Mouse (Mus musculus) thymus, adult 2 months (tissue): ENCODE data around the gene Cpne8. TPM values are rescaled to one million over a fixed set of nuclear protein-coding genes. Genes with fewer than 3 reads are reported as not detected.

Source experiments
- DNase-seq: peaks from one replicate; pipeline ENCODE4 v3.0.0; 2021
- H3K27ac ChIP-seq: fragments of 200-500 bp; 2 replicates; pipeline ENCODE4 v1.5.1; 2012; ENCODE audit warnings: low read length, control low read depth; ENCODE audit not compliant: control insufficient read depth, insufficient read depth
- H3K27me3 ChIP-seq: fragments of 200-500 bp; 2 replicates; pipeline ENCODE4 v1.6.1; 2012; ENCODE audit warnings: mild to moderate bottlenecking, low read length, moderate library complexity, mixed read lengths; ENCODE audit not compliant: control insufficient read depth, insufficient read depth
- H3K36me3 ChIP-seq: fragments of 200-500 bp; 2 replicates; pipeline ENCODE4 v1.6.1; 2012; ENCODE audit warnings: mild to moderate bottlenecking, low read length, moderate library complexity; ENCODE audit not compliant: control insufficient read depth, insufficient read depth
- H3K4me1 ChIP-seq: fragments of 200-500 bp; replicated peaks from 2 replicates; pipeline ENCODE4 v1.6.1; 2012; ENCODE audit warnings: low read length; ENCODE audit not compliant: control insufficient read depth, insufficient read depth
- H3K4me3 ChIP-seq: fragments of 200-500 bp; 2 replicates; pipeline ENCODE4 v1.5.1; 2012; ENCODE audit warnings: mild to moderate bottlenecking, low read length, control low read depth, moderate library complexity; ENCODE audit not compliant: control insufficient read depth, insufficient read depth
- CTCF ChIP-seq: fragments of 200-500 bp; IDR thresholded peaks from 2 replicates; pipeline ENCODE4 v1.5.1; 2012; ENCODE audit warnings: mild to moderate bottlenecking, control low read depth, low read length, moderate library complexity, borderline replicate concordance; ENCODE audit not compliant: control insufficient read depth, poor library complexity, insufficient read depth; ENCODE audit errors: extremely low read depth
- POLR2A ChIP-seq: fragments of 200-500 bp; IDR thresholded peaks from 2 replicates; pipeline ENCODE4 v1.6.1; 2012; ENCODE audit warnings: mild to moderate bottlenecking, low read length, control low read depth, moderate library complexity; ENCODE audit not compliant: control insufficient read depth, poor library complexity, insufficient read depth; ENCODE audit errors: extremely low read depth
- WGBS: fragments of 180-500 bp; shearing (Covaris S2); methylation state at CpG from one replicate; pipeline ENCODE4 v1.1.7; 2018; 5-methylcytosine and 5-hydroxymethylcytosine counted together
- polyA plus RNA-seq: library from polyadenylated mRNA; depleted of rRNA; stranded (reverse); fragments of >200 nt; gene quantifications from 2 replicates; pipeline ENCODE4 v1.2.3, GENCODE M21; 2012

Gene Cpne8
- polyA plus RNA-seq, 1 experiment, result 6.4 TPM

GRCm38 (mm10) chr15:90597715-90598497 lies 81.3 kb downstream of the Cpne8 start:
- DNase-seq, result no peak
- Histone ChIP-seq H3K27me3 (no peaks in the 10 kb centered on the region), H3K4me1 (no peaks in the 10 kb centered on the region), H3K4me3 (no peak overlapping the region), H3K27ac (no peak overlapping the region), H3K36me3 (no peaks in the 10 kb centered on the region)
- WGBS, result 82% methylated on average over 6 of the region's 6 CpGs
- no peak for TF ChIP-seq CTCF
- TF ChIP-seq POLR2A, result no peak

GRCm38 (mm10) chr15:90595592-90595991 lies 83.6 kb downstream of the Cpne8 start:
- H3K36me3 ChIP-seq, result no peaks in the 10 kb centered on the region
- DNase-seq, result no peak
- TF ChIP-seq POLR2A (no peak), CTCF (no peak)
- H3K27me3 ChIP-seq, result no peaks in the 10 kb centered on the region
- WGBS, result 88% methylated on average over 2 of the region's 2 CpGs
- no peak overlapping the region for H3K4me3 ChIP-seq
- no peaks in the 10 kb centered on the region for H3K4me1 ChIP-seq
- no peak overlapping the region for H3K27ac ChIP-seq

GRCm38 (mm10) chr15:90589587-90589986 lies 89.6 kb downstream of the Cpne8 start:
- no peaks in the 10 kb centered on the region for H3K36me3 ChIP-seq
- H3K4me1 ChIP-seq, result no peaks in the 10 kb centered on the region
- no peak for TF ChIP-seq CTCF
- TF ChIP-seq POLR2A, result no peak
- 72% methylated on average over 7 of the region's 7 CpGs for WGBS
- no peak for DNase-seq
- H3K27me3 ChIP-seq, result no peaks in the 10 kb centered on the region
- no peak overlapping the region for H3K4me3 ChIP-seq
- no peak overlapping the region for H3K27ac ChIP-seq

- no peaks in the 10 kb centered on the region for H3K4me1 ChIP-seq
- no peak for TF ChIP-seq CTCF
- no peak for TF ChIP-seq POLR2A
- H3K36me3 ChIP-seq, result no peaks in the 10 kb centered on the region
- 93% methylated on average over 3 of the region's 3 CpGs for WGBS
- H3K4me3 ChIP-seq, result no peak overlapping the region
- H3K27ac ChIP-seq, result no peak overlapping the region
- DNase-seq, result no peak
- H3K27me3 ChIP-seq, result no peaks in the 10 kb centered on the region
Measured at GRCm38 (mm10) chr15:90577402-90577801, 101.8 kb downstream of the Cpne8 start.

GRCm38 (mm10) chr15:90569246-90569645 lies 110.0 kb downstream of the Cpne8 start:
- no peak for DNase-seq
- H3K27ac ChIP-seq, result no peak overlapping the region
- H3K4me1 ChIP-seq, result no peaks in the 10 kb centered on the region
- WGBS, result 93% methylated on average over 4 of the region's 4 CpGs
- no peak for TF ChIP-seq POLR2A
- TF ChIP-seq CTCF, result no peak
- H3K4me3 ChIP-seq, result no peak overlapping the region
- H3K36me3 ChIP-seq, result no peaks in the 10 kb centered on the region
- H3K27me3 ChIP-seq, result no peaks in the 10 kb centered on the region

- Histone ChIP-seq H3K27me3 (no peaks in the 10 kb centered on the region), H3K4me1 (no peaks in the 10 kb centered on the region), H3K27ac (no peak overlapping the region), H3K36me3 (no peaks in the 10 kb centered on the region), H3K4me3 (no peak overlapping the region)
- DNase-seq, result no peak
- TF ChIP-seq CTCF, result no peak
- TF ChIP-seq POLR2A, result no peak
- 91% methylated on average over 4 of the region's 4 CpGs for WGBS
Measured at GRCm38 (mm10) chr15:90568050-90568449, 111.2 kb downstream of the Cpne8 start.
